Mouse (Mus musculus) cerebellum, adult (tissue): ENCODE measurements around the gene Hoxb9.

Source experiments
- ATAC-seq: cut with Nextera tagmentation; 2 replicates; pipeline ENCODE4 v1.9.2; 2017; ENCODE audit warnings: mild to moderate bottlenecking, moderate library complexity, mixed read lengths; ENCODE audit not compliant: insufficient number of reproducible peaks, low FRiP score, low TSS enrichment

Hoxb9 gene

DNA sequence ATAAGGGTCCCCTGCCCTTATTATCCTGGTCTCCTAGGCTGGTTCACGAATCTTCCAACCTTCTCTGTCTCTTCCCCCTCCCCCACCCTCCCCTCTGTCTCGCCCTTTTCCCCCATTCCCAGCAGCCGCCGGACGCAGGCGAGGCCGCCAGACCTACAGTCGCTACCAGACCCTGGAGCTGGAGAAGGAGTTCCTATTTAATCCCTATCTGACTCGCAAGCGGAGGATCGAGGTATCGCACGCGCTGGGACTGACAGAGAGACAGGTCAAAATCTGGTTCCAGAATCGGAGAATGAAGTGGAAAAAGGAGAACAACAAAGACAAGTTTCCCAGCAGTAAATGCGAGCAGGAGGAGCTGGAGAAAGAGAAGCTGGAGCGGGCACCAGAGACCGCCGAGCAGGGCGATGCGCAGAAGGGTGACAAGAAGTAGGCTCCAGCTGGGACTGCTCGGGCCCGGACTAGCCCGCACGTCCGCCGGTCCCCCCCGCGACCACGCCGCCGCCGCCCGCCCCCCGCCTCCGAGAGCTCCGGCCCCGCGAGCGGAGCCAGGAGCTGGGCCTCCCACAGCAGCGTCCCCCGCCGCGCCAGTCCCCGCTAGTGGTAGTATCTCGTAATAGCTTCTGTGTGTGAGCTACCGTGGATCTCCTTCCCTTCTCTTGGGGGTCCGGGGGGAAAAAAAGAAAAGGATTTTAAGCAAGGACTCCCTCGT is 12.9 kb downstream of the Hoxb9 start:
- no peak for ATAC-seq

DNA sequence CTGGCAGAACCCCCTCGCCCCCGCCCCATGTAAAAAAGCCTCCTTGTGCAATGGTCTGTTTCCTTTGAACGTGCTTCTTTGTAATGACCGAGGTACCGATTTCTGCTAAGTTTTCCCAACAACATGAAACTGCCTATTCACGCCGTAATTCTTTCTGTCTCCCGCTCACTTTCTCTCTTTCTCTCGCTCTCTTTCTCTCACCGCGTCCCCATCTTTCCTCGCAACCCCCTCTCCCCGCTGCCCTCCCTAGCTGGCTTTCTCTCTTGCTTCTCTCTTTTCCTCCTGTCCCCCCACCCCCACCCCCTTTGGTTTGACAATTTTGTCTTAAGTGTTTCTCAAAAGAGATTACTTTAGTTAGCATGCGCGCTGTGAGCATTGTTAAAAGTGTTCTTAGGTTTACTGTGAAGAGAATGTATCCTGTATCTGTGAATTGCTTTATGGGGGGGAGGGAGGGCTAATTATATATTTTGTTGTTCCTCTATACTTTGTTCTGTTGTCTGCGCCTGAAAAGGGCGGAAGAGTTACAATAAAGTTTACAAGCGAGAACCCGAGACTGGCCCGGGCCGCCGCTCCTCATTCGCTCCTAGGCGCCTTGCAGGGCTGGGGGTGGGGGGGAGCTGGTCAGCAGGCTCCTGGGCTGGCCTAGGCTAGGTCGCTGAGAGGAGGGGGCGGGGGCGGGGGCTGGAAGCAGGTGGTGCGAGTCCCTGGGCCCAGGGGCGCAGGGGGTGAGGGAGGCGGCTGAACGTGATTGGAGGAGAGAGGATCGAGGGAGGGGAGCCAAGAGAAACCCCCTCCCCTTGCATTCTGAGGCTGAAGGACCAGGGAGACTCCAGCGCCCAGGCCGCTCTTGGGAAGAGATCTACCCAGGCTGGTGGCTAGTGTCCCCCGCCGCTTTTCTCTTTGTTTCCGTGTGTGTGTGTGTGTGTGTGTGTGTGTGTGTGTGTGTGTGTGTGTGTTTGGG is 13.8 kb downstream of the Hoxb9 start:
- ATAC-seq = no peak

DNA sequence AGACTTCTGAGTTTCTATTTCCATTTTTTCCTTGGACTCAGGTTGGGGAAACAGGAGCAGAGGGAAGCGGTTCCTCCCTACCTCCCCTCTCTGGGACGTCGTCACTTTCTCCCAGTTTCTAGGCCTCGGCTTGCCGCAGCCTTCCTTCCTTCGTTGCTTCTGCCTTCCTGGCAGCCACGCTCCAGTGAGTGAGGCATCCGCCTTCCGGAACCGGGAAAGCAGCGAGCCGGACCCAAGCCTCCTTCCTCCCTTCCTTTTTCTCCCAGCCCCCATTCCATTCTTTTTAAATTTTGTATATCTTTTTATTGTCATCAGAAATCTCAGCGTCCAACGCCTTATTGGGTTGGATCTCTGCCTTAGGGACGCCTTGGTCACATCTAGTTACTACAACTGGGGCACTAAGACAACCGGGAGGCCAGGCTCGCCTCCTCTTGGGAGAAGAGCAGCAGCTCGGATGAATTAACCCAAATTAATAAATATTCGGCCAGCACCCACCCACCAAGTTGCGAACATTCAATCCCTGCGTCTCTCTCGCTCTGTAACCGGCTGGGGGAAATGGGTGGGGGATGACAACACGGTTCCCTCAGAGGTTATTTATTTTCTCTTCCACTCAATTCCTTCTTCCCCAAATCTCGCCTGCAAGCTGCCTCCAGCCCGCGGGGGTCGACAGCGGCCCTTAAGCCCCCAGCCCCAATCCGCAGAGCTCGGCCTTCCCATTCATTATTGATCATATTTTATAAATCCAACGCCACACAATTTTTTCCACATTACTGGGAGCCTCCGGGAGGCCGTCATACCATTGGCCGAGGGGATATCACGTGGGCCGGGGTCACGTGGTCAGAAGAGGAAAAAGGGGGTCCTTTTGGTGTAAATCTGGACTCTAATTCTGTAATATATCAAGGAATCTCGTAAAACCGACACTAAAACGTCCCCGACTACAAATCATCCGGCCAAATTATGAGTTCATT is 14.8 kb downstream of the Hoxb9 start, which contains the start of gene Hoxb7:
Gene Hoxb7, plus strand, starts transcription at position 853 of the 968 bp plus-strand sequence.
- no peak for ATAC-seq

GRCm38 (mm10) chr11:96286739-96287385 is 15.6 kb downstream of the Hoxb9 start:
- no peak for ATAC-seq

DNA sequence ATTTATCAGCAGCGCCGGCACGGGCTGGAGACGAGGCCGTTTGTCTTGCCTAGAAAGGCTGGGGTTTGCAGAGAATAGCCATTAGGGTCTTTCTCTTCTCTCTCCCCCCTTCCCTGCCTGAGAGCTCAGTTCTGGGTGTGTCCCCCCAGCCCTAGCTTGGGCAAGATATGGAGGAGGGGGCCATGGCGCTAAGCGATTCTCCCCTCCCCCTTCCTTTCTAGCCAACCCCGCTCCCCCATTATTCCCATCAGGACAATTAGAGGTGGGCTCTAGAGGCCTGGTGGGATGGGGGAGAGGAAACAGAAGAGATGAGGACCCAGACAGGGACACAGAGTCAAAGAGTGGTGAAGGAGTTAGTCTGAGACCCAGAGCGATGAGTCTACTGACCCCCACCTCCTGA is 16.2 kb downstream of the Hoxb9 start:
- ATAC-seq = no peak

- ATAC-seq = no peak
Measured at GRCm38 (mm10) chr11:96288455-96289221, 17.4 kb downstream of the Hoxb9 start.

DNA sequence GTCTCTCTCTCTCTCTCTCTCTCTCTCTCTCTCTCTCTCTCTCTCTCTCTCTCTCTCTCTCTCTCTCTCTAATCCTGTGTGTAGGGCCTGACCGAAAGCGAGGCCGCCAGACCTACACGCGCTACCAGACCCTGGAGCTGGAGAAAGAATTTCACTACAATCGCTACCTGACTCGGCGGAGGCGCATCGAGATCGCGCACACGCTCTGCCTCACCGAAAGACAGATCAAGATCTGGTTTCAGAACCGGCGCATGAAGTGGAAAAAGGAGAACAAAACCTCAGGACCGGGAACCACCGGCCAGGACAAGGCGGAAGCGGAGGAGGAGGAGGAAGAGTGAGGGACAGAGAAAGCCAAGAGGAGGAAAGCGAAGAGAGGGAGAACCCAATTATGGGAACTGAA is 18.0 kb downstream of the Hoxb9 start:
- no peak for ATAC-seq

GRCm38 (mm10) chr11:96289837-96290236 is 18.6 kb downstream of the Hoxb9 start:
- ATAC-seq = no peak

DNA sequence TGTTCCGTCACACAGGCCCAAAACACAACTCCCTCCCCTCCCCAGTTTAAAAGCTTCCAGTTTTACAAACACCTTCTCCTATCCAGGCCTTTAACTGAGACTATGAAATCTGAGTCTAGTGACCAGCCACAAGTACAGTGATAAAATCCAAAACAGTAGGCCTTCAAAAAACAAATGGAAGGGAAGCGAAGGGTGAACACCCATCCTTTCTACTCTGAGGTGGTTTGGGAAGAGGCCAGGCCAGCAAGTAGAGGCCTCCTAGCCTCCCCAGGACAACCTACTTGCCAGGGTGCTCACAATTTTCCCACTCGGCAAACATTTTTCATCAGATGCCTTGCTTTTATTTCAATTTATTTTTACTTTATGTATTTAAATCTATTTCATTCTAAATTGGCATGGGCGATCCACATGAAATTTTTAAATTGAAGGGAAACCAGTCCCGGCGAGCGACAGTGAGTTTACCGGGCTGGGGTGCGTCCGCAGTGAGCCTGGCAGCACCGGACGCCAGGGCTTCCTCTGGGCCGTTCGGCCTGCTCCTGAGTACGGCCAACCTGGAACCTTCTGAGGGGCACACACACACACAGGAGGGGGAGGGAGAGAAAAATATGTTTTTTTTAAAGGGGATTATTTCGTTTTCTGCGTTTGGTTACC is 19.6 kb downstream of the Hoxb9 start:
- ATAC-seq = no peak

- ATAC-seq = no peak
Measured at GRCm38 (mm10) chr11:96291681-96292564, 20.7 kb downstream of the Hoxb9 start, which contains the start of gene Hoxb6. Gene Hoxb6, plus strand, starts transcription at chr11:96292476.

DNA sequence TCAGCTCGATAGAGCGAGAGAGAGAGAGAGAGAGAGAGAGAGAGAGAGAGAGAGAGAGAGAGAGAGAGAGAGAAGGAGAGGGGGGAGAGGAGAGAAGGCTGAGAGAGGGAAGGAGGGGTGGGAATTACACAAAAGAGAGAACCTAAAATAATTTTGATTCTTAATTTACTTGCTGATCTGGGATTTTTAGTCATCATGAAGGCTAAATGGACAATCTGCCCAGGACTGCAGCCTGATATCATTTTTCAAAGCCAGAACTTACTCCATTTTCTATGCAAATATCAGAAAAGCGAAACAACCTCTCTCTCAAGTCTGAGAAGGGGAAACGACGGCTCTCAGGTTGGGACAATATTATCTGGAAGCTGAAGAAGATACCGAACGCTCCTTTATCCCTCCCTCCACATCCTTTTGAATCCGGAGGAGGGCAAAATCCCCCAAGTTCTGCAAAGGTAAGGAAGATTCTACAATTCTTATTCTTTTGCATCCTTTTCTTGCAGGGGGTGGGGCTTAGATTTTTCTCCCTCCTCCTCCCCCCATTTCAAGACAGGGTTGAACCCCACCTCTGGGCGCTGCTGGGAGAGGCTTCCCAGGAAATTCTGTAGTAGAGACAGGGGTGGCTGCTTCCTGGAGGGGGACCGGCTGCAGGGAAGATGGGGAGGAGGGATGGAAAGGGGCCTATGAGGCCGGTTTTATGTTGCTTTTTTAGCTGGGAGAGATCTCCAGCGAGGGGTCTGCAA is 21.5 kb downstream of the Hoxb9 start:
- ATAC-seq = no peak

DNA sequence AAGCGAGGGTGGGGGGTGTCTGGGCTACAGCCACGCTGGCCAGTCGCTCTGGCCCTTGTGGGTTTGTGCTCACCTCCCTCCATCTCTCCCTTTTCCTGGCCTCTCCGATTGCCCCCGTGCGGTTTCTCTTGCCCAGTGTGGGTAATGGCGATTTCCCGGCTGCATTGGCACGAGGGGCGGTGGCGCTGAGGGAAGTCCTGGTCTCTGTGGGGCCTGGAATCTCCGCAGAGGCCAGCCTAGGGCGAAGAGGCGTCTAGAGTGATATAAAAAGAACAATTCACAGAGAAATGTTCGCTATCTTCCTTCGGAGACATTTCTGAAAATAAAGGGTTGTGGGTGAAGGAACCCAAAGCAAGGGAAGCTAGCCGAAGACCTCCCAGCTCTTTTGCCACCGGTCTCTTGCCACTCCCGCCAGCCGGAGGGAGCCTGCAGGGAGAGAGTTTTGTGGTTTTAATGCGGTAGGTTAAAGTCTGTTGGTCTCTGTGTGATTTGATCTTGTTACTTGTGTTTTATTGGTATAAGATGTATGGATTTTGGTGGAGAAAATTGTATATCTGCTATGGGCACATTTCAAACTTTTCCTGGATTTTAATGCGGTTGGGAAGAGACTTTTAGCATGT is 22.2 kb downstream of the Hoxb9 start:
- no peak for ATAC-seq

- no peak for ATAC-seq
Measured at GRCm38 (mm10) chr11:96294245-96295091, 23.2 kb downstream of the Hoxb9 start.

GRCm38 (mm10) chr11:96295092-96295835 is 24.0 kb downstream of the Hoxb9 start:
- ATAC-seq = no peak

DNA sequence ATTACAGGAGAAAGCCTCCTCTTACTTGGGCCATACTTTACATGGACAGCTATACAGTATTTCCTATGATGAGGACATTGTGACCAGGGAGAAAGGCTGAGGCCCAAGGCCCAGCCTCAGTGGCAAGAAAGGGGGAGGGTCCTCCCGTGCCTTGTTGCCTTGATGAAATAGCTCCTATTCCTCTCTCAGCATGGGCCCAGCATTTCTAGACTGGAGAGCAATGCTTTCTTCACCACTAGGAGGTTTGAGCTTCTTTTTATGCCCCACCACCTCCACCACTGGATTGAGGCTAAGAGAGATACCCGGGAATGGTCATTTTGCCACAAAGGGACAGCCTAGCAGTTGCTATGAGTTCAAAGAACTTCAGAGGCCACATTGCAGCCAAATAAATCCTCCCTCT is 25.7 kb downstream of the Hoxb9 start:
- no peak for ATAC-seq
